Mouse (Mus musculus): ENCODE data around the gene Atp4b.
"Not testable (repeated sequence)": the region's sequence is repeated elsewhere in the genome, so short reads cannot be mapped to it uniquely, and the experiment has no call there.

The Atp4b gene

GRCm38 (mm10) chr8:13382999-13383398, 13.6 kb downstream of the Atp4b start:
- in situ Hi-C loops (cut with MboI): no loop called here

GRCm38 (mm10) chr8:13382536-13382935, 14.1 kb downstream of the Atp4b start:
- in situ Hi-C loops (cut with MboI): no loop called here

- in situ Hi-C loops (cut with MboI): no loop called here
Observed at GRCm38 (mm10) chr8:13381630-13382029, 15.0 kb downstream of the Atp4b start.

DNA sequence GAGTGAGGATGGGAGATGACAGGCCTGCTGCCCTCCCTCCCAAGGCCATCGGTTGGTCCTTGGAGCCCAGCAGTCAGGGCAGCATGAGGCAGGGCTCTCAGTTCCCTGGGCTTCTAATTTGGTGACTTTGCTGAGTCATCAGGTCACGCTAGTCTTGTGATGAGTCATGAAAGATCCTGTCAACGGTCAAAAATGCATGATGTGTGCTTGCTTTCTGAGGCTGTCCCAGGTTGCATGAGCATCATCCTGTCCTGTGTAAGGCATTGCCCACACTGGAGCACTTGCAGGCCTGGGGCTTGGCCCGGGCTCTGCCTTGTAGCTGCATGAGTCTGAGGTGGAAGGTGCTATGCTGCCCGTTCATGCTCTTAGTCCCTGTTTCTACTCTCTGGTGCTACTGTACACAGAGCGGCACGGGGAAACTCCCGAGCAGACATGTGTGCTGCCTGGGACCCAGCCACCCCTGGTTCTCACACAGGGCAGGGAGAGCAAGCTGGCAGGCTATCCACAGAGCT, 23.4 kb downstream of the Atp4b start:
- in situ Hi-C loops (cut with MboI): no loop called here

DNA sequence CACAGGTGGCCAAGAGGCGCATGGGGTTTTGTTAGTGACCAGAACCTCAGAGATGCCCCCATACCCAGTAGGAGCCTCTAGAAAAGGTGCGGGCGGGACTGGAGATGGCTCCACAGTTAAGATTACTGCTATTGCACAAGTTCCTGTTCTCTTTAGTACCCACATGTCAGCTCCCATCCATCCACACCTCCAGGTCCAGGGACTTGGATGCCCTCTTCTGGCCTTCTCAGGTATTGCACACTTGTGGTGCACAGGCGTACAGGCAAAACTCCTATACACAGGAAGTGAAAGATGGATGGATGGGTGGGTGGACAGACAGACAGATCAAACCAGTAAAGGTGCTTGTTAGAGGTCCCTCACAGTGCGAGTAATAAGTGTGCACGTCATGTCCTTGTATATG, 34.8 kb downstream of the Atp4b start:
- in situ Hi-C loops (cut with MboI): no loop called here

DNA sequence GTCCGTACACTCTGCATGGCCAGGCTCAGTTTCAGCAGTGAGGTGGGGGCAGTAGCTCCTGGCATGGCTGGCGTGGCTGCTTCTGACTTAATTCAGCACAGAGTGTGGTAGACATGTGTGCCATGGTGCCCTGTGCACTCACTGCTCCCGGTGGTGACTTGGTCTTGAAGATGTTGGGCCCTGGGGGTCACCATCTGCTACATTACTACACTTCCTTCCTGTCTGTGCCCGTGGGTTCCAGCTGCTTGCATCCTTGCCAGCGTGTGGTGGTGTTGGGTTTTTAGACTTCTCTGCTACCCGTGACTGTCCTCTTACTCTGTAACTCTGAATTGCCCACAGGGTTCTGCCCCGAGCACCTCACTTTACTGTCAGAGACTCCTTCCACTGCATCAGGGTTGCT, 36.4 kb downstream of the Atp4b start:
- in situ Hi-C loops (cut with MboI): no loop called here

GRCm38 (mm10) chr8:13356681-13357080, 39.9 kb downstream of the Atp4b start:
- in situ Hi-C loops (cut with MboI): no loop called here

DNA sequence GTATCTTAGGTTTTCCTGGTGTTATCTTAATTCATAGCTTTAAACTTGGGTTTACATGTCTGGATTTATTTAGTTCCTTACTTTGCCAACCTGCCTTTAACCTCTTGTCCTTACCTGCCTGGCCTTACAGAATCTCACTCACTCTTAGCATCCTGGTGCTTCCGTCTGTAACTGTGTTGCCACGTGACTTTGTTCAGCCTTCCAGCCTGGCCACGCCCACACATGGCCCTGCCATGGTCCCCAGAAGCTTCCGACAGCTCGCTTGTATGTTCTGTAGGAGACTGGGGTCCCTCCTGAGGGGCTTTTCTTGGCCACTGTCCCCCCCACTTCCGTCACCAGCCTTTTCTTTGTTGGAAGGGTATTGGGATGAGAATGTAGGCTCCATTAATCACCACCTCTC, 40.4 kb downstream of the Atp4b start:
- in situ Hi-C loops (cut with MboI): no loop called here

- in situ Hi-C loops (cut with MboI): no loop called here
Observed at GRCm38 (mm10) chr8:13353883-13354282, 42.7 kb downstream of the Atp4b start.

- in situ Hi-C loops (cut with MboI): no loop called here
Observed at GRCm38 (mm10) chr8:13353155-13353833, 43.3 kb downstream of the Atp4b start.

DNA sequence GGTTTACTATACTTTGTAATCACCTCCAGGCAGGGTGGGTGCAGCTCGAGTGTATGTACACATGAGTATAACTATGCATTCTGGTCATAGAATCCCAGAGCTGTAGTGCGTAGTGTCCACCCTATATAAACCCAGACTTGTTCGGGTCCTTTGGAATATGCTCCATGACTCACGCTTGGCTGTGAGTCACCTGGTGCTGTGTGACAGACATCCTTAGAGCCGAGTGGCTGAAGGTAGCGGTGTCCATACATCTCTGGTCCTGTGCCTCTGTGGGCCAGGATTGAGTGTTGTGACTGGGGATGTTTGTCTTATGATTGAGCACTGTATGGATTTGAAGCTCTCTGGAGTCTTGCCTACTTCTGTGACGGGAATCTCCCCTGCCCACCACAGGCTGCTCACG, 44.0 kb downstream of the Atp4b start:
- in situ Hi-C loops (cut with MboI): no loop called here

DNA sequence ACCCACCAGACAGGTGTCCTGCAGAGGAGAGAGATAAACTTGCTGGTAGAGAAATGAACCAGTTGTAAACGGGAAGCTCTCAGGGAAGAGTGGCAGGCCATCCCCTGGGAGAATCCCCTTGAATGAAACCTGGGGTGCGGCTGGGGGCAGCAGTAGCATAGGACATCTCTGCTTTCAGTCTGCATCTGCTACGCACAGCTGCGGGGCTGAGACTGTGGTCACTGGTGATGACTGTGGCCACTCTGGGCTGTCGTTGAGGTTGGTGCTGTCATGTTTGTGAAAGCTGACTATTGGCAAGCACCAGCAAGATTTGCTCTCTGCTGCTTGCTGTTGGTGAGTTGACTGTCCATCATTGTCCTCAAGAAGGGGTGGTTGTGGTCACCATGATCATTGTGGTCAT, 45.0 kb downstream of the Atp4b start:
- in situ Hi-C loops (cut with MboI): no loop called here

- in situ Hi-C loops (cut with MboI): no loop called here
Observed at GRCm38 (mm10) chr8:13350052-13350451, 46.6 kb downstream of the Atp4b start.

DNA sequence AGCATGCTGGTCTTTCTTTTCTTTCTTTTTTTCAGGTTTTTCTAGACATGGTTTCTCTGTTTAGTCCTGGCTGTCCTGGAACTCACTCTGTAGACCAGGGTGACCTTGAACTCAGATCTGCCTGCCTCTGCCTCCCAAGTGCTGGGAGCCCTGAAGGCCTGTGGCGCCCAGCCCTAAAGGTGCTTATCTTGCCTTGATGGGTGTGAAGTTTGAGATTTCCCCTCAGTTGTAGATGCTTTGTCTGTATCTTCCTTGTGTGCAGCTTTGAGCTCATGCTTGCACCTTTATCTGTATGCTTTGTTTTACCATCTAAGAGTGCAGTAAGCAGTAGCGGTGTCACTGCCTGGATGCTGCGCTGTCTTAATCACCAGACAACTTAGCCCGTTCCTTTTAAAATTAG, 53.5 kb downstream of the Atp4b start:
- in situ Hi-C loops (cut with MboI): no loop called here

- in situ Hi-C loops (cut with MboI): no loop called here
Observed at GRCm38 (mm10) chr8:13342340-13342739, 54.3 kb downstream of the Atp4b start.

DNA sequence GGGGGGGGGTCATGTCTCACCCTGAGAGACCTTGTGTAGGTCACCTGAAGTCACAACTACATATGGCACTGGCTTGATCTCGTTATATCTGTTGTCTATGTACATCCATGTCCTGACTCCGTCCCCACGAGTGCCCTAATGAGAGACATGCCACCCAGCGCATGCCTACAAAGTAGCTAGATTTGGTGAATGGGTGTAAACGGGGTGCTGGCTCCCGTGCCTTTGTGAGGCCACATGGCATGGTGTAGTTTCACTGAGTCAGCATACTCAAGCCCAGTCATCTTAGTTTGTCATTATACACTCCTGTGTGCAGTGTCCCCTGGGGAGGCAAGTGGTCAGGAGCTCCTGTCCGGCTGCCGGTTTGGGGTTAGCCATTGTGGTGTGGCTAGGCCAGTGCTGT, 56.0 kb downstream of the Atp4b start:
- in situ Hi-C loops (cut with MboI): no loop called here

- in situ Hi-C loops (cut with MboI): no loop called here
Observed at GRCm38 (mm10) chr8:13339646-13339990, 57.0 kb downstream of the Atp4b start.

GRCm38 (mm10) chr8:13338901-13339645, 57.6 kb downstream of the Atp4b start:
- in situ Hi-C loops (cut with MboI): no loop called here

- in situ Hi-C loops (cut with MboI): no loop called here
Observed at GRCm38 (mm10) chr8:13338255-13338860, 58.3 kb downstream of the Atp4b start, which contains the start of gene Tfdp1. Tfdp1 (plus strand) TSS chr8:13338751.

DNA sequence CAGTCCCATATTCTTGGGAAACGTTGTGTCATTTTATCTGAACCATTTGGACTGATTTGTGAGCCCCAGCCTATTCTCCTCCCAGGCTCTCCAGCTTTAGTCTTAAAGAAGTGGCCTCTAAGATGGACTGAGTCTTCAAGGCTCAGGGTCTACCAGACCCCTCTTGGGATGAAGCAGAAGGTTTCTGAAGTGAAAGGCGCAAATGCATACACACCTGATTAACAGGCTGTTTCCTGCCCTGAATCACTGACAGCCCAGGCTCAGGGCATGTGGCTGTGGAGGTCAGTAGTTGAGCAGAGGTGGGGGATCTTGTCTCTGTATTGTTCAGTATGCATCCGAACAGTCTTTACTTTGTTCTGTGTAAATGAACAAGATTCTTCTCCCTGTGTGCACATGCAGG, 58.9 kb downstream of the Atp4b start:
- in situ Hi-C loops (cut with MboI): no loop called here

DNA sequence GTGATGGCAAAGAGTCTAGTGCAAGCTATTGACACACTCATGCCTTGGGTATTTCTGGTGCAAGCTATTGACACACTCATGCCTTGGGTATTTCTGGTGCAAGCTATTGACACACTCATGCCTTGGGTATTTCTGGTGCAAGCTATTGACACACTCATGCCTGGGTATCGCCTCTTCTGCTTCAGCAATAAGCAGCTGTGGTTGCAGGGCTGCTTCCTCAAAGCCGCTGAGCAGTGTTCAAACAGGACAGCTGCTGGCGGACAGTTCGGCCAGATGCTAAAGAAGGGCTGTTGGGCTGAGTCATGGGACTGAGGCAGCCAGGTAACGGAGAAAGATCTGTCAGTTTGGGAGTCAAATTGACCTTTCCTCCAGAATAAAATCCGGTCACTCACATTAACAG, 59.4 kb downstream of the Atp4b start:
- in situ Hi-C loops (cut with MboI): not testable (repeated sequence)
